Mouse (Mus musculus) natural killer cell, adult 2 months (primary cell): ENCODE data around the gene Clba1.
"Not testable (repeated sequence)": the region's sequence is repeated elsewhere in the genome, so short reads cannot be mapped to it uniquely, and the experiment has no call there.

Source experiments
- DNase-seq, 2 experiments: peaks; one replicate each; pipeline ENCODE4 v3.0.0; 2022; ENCODE audit warnings: low spot score in 2 of 2

Clba1 gene

DNA sequence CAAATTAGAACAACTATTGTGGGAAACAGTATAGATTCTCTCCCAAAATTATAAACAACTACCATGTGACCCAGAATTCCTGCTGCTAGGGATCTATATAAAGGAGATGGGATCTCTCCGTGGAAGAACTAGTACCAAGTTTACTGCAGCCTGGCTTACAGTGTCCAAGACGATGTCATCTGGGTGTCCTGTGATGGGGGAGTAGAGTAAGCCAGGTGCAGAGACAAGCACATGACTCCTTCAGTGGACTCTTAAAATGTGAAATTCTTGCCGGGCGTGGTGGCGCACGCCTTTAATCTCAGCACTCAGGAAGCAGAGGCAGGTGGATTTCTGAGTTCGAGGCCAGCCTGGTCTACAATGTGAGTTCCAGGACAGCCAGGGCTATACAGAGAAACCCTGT is 8.1 kb downstream of the Clba1 start:
- DNase-seq, result not testable (repeated sequence)

- DNase-seq, result no peak
Measured at GRCm38 (mm10) chr12:112819057-112819662, 10.4 kb downstream of the Clba1 start.

DNA sequence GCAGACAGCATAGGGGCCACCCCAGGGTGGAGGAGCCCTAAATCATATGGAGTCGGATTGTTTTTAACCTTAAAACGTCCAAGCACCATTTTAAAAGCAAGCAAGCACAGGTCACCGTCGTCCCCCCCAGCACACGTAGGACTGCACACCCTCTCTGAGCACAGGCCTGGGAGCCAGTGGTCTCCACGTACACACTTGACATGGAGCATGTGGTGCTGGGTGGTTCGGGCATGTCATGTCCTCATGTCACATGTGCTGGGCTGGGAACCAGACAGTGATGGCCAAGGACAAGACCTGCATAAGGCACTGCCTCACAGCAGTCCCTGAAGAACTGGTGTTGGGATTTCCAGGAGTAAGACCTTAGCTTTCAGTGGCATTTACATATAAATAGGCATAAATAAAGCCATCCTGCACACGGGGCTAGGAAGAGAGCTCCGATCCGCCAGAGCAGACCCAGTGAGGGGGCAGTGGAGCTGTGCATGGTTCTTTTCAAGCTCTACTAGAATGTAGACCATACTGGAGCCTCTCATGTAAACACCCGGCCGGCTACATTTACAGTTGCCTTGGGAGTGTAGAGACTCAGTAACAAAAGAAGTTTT is 11.8 kb downstream of the Clba1 start:
- no peak for DNase-seq

DNA sequence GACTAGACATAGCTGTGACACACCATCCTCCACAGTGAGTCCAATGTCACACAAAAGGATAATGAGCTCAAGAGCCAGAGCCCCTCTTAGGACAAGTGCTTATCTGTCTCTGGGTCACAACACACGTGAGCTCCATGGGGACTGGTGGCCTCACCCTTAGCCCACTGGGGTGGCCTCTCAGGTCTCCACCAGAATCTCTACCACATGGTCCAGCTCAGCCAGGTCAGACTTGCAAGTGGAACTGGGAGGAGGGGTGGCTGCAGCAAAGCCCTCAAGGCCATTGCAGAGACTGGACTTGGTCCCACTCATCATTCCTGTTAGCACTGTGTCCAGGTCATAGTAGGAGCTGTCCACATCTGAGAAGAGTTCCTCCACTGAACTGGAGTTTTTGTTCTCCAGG is 12.5 kb downstream of the Clba1 start:
- DNase-seq, result no peak

DNA sequence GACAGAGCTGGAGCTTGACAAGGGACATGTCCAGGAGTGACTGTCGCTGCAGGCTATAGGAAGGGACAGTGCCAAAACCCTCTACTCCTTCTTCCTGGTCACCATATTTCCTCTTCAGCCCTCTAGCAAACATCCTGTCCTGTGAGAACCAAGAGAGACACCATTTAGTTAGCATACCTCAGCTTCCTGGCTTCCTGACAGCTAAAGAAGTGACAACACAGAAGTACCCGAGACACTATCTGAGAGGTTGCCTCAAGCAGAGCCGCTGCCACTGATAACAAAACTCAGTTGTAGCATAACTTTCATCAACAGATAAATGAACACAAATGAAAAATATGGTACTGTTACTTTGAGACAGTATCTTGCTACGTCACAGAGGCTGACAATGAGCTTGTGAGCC is 13.2 kb downstream of the Clba1 start:
- DNase-seq, result no peak

DNA sequence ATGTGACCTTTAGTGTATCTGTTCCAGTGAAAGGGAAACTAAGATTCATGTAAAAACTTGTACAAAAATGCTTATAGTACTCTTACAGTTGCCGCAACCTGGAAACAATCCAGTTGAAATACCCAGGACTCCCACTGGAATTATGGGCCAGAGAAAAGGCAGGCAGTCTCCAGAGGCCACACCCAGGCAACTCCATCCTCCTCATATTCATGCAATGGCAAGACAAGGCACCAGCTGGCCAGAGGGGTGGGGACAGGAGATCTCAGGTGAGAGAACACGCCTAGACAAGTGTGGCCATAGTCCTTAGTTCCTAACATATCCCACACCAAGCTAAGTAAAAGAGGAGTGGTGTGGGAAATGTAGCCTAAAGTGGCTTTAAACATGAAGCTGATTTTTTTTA is 13.9 kb downstream of the Clba1 start:
- no peak for DNase-seq

DNA sequence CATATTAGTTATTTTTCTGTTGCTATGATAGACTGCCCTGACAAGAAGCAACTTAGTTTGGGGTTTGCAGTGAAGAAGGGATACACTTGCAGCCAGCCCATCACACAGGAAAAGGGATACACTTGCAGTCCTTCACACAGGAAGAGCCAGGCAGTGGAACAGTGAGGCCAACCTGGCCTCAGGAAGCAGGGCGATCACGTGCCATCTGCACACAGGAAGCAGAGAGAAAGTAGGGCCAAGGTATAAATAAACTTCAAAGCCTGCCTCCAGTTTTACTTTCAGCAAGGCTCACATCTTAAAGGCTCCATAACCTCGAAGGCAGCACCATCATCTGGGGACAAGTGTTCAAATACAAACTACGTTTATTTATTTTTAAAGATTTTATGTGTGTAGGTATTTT is 14.5 kb downstream of the Clba1 start:
- peak; percentile 55 to 59 for DNase-seq

DNA sequence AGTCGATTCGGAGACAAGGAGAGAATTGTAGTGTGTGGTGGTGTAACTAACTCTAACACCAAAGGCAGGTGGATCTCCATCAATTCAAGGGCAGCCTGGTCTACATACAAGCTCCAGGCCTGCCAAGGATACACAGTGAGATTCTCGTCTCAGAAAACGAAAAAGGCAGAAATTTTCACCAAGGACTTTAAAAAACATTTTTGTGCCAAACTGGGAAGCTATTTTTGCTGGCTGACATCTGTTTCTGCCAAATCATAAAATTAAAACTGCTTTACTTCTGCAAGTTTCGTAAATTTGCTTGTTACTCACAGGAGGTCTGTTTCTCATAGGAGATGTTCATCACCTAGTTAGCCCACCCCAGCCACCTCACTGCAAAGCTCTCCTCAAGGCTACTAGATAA is 17.2 kb downstream of the Clba1 start:
- no peak for DNase-seq

DNA sequence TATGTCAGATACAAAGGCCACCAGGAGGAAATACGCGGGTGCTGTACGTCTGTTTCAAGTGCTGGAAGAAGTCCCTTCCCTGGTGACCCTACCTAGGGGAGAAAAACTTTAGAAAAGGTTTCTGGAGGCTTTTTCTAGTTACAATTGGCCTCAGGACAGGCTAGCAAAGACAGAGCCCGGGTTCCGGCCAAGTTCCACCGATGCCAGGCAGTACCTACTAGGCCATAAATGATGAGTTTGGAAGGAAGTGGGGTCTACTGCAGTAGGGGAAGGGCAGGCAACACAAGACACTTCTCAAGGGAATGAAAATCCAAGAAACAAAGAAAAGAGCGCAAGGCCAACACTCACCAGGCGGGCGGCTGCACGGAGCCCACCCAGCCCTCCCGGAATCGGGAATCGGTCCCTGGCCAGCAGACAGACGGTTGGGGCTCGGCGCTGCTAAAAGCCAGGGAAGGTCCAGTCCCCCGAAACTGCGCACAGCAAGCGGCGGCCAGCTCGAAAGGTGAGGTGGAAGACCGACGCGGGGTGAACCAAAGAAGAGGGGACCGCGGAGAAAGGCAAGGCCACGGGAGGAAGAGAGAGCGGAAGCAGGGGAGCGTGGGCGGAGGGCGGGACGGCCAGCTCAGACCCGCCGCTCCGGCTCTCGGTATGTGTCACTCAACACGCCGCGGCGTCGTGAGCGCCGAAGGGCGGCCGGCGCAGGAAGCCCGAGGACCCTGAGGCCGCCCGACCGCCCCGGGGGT is 19.9 kb downstream of the Clba1 start:
- peak in 1 of 2 experiments; percentile 75 for DNase-seq

DNA sequence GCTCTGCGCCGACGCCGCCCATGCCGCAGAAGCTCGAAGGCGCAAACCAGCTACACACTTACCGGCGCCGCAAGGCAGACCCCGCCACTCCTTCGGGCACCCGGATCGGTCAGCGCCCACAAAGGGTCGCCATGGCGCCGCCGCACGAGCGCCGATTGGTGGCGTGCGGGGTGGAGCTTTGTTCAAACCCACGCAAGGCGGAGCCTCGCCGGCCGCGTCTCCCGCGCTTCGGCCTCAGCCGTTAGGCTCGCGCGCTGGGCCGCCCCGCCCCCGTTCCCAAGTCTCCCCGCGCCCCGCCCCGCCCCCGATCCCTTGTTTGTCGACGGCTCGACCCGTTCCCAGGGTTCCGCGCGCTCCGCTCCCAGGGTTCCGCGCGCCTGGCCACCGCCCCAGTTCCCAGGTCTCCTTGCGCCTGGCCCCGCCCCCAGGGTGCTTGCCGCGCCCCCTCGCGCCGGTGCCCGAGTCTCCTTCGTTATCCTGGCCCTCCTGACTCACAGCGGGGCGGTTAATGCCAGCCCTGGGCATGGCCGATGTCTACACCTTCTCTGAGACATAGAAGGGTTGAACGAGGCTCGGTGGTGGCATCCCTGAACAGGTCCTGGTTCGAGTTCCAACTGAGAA is 20.6 kb downstream of the Clba1 start, which contains the start of gene Cdca4:
Cdca4 (minus strand) TSS at position 180 of the 621 bp plus-strand sequence.
- peak; percentile 93 to 96 for DNase-seq

DNA sequence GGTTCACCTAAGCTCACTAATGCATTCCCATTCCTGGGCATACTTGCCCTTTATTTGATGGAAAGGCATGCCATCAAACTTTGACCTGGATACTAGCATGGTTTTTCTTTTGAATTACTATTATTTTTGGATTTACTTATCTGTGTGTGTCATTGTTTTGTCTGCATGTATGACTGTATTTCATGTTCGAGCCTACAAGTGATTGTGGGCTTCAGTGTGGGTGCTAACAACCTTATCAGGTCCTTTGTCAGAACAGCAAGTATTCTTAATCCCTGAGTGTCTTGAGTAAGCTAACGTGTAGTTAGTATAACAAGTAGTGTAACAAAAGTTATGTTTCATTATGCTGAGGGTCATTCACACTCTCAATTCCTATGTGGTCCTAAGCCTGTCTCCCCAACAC is 21.4 kb downstream of the Clba1 start:
- no peak for DNase-seq

- no peak for DNase-seq
Measured at GRCm38 (mm10) chr12:112830570-112830969, 21.8 kb downstream of the Clba1 start.

DNA sequence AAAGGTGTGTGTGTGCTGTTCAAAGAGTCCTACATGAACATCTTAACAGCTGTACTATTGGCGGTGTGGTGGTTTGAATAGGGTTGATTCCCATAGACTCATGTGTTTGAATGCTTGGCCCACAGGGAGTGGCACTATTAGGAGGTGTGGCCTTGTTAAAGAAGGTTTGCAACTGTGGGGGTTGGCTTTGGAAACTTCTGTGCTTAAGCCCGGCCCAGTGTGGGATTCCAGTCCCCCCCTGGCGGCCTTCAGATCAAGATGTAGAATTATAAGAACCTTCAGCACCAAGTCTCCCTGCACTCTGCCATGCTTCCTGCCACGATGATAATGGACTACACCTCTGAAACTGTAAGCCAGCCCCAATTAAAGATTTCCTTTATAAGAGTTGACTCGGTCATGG is 23.7 kb downstream of the Clba1 start:
- DNase-seq, result no peak

GRCm38 (mm10) chr12:112833527-112833926 is 24.8 kb downstream of the Clba1 start:
- DNase-seq, result no peak

- DNase-seq, result no peak
Measured at GRCm38 (mm10) chr12:112835046-112835445, 26.3 kb downstream of the Clba1 start.

DNA sequence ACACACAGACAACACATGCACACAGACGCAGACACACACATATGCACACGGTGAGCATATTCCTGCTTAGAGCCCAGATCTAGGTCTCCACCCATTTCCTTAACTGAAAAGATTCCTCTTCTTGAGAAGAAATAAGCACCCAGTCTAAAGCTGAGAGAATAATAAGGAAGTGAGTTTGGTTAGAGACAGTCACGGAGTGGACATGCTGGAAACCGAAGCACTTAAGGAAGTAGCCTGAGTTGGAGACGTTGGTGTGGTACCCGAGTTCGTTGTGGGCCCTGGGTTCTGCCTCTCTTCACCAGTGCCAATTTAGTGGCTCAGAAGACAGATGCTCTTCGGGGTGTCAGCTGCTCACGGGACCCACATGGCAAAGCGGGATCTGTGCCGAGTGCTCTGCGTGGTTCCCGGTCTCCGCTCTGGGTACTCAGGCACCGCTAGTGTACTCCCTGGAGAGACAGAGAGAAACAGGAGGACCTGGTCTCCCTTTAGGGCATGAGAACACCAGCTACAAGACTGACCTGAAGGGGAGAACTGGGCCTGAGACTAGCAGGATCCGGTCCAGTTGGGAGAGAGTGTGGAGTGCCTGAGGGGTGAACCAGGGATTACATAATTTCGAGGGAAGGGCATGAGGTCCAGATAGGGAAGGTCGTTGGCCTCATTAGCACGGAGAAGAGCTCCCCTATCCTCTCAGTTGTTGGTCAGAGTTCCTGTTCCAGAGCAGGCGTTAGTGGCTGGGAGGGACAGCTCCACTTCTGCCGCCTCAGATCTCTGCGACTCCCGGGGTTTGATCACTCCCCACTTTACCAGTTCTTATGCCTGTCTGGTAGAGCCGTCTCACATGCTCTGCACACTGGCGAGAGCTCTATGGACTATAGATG is 31.7 kb downstream of the Clba1 start:
- DNase-seq, result no peak

- DNase-seq, result not testable (repeated sequence)
Measured at GRCm38 (mm10) chr12:112841338-112841892, 32.7 kb downstream of the Clba1 start.

- DNase-seq, result not testable (repeated sequence)
Measured at GRCm38 (mm10) chr12:112842128-112842527, 33.4 kb downstream of the Clba1 start.

- DNase-seq, result peak; percentile 80 to 89
Measured at GRCm38 (mm10) chr12:112843803-112844202, 35.1 kb downstream of the Clba1 start.

- DNase-seq, result peak in 1 of 2 experiments; percentile 63
Measured at GRCm38 (mm10) chr12:112847880-112848279, 39.1 kb downstream of the Clba1 start.
